Mouse (Mus musculus): Measurements from ENCODE around the gene Pnrc1.
"Not testable (repeated sequence)": the region's sequence is repeated elsewhere in the genome, so short reads cannot be mapped to it uniquely, and the experiment has no call there.

- not testable (repeated sequence) for TF ChIP-seq EP300, CTCF (IDR thresholded peaks at IDR 0.05)
Measured at GRCm38 (mm10) chr4:33300891-33301665, 11.1 kb upstream of the Pnrc1 start.

Data from lung, postnatal 0 days (tissue).